Mouse (Mus musculus) olfactory bulb, adult 2 months (tissue): ENCODE measurements around the gene Plekhj1.

Source experiments
- CTCF ChIP-seq: fragments of 200-500 bp; IDR thresholded peaks from 2 replicates; pipeline ENCODE4 v1.5.1; 2012; ENCODE audit warnings: low read depth, mild to moderate bottlenecking, low read length, moderate library complexity; ENCODE audit not compliant: insufficient read depth
- POLR2A ChIP-seq: fragments of 200-500 bp; IDR thresholded peaks from 2 replicates; pipeline ENCODE4 v1.6.1; 2012; ENCODE audit warnings: mild to moderate bottlenecking, low read depth, low read length, moderate library complexity; ENCODE audit not compliant: insufficient read depth

- no peak for TF ChIP-seq POLR2A
- TF ChIP-seq CTCF = no peak
Observed at GRCm38 (mm10) chr10:80787517-80787916, 10.9 kb downstream of the Plekhj1 start.
